Mouse (Mus musculus): Measurements from ENCODE around the gene Rrnad1. TPM values are rescaled to one million over a fixed set of nuclear protein-coding genes. Genes with fewer than 3 reads are reported as not detected.
A peak's percentile ranks its signal among the peaks of the same experiment; 100 is the strongest.

The Rrnad1 gene
- polyA plus RNA-seq, 1 experiment from 2014 or later = 20.0 TPM

DNA sequence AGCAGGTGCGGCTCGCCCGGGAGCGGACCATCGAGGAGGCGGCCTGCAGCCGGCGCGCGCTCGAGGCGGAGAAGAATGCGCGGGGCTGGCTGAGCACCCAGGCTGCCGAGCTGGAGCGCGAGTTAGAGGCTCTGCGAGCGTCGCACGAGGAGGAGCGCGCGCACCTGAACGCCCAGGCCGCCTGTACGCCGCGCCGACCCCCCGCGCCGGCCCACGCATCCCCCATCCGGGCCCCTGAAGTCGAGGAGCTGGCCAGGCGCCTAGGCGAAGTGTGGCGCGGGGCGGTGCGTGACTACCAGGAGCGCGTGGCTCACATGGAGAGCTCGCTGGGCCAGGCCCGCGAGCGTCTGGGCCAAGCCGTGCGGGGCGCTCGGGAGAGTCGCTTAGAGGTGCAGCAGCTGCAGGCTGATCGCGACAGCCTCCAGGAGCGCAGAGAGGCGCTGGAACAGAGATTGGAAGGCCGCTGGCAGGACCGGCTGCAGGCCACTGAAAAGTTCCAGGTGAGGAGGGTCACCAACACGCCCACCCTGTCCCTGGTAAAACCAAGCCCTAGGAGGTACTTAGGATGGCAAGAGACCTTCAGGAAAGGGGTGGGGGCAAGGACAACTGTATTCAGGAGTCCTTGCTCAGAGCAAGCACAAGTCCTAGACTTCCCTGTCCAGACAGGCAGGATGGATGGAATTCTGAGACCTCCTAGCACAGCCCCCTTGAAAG, 41.1 kb upstream of the Rrnad1 start:
- no peak for ATAC-seq (ENCODE audit: insufficient number of reproducible peaks, insufficient read depth, low FRiP score, low read depth)
- Histone ChIP-seq H3K9me3 (ENCODE audit: control insufficient read depth, low read depth, low read length) (no peaks in the 10 kb centered on the region), H3K27ac (ENCODE audit: low read length) (peak overlapping the region; percentile 58; the same call in 1 of the 2 replicates), H3K4me2 (replicated peaks; ENCODE audit: low read depth, low read length) (peak overlapping the region; percentile 93), H3K9ac (replicated peaks; ENCODE audit: low read depth, low read length) (peak overlapping the region; percentile 65), H3K4me3 (ENCODE audit: low read depth, low read length) (peak overlapping the region; percentile 54), H3K36me3 (ENCODE audit: control insufficient read depth, insufficient read depth, low read length) (no peaks in the 10 kb centered on the region; the same call in 1 of the 2 replicates), H3K4me1 (ENCODE audit: control insufficient read depth, insufficient read depth, low read length) (peaks cover 38% of the 10 kb centered on the region), H3K27me3 (ENCODE audit: control insufficient read depth, insufficient read depth, low read length) (no peaks in the 10 kb centered on the region)
- 1% methylated on average over 50 of the region's 60 CpGs for WGBS

GRCm38 (mm10) chr3:87970939-87971488, 40.5 kb upstream of the Rrnad1 start, which contains the start of gene Nes:
Gene Nes (plus strand): TSS chr3:87971078.
- H3K4me1 ChIP-seq (ENCODE audit: control insufficient read depth, insufficient read depth, low read length) = peaks cover 38% of the 10 kb centered on the region
- H3K36me3 ChIP-seq (ENCODE audit: control insufficient read depth, insufficient read depth, low read length) = no peaks in the 10 kb centered on the region; the same call in 1 of the 2 replicates
- H3K4me2 ChIP-seq (replicated peaks; ENCODE audit: low read depth, low read length) = peak within 1 kb of the TSS; percentile 93
- WGBS = under 1% methylated on average over 44 of the region's 44 CpGs
- H3K27me3 ChIP-seq (ENCODE audit: control insufficient read depth, insufficient read depth, low read length) = no peaks in the 10 kb centered on the region
- H3K9ac ChIP-seq (replicated peaks; ENCODE audit: low read depth, low read length) = peak within 1 kb of the TSS; percentile 65
- peak within 1 kb of the TSS; percentile 54 for H3K4me3 ChIP-seq (ENCODE audit: low read depth, low read length)
- peak; percentile 77 for ATAC-seq (ENCODE audit: insufficient number of reproducible peaks, insufficient read depth, low FRiP score, low read depth)
- no peaks in the 10 kb centered on the region for H3K9me3 ChIP-seq (ENCODE audit: control insufficient read depth, low read depth, low read length)
- peak within 1 kb of the TSS; percentile 58; the same call in 1 of the 2 replicates for H3K27ac ChIP-seq (ENCODE audit: low read length)

GRCm38 (mm10) chr3:87970184-87970938, 39.8 kb upstream of the Rrnad1 start:
- WGBS = 1% methylated on average over 21 of the region's 21 CpGs
- no peak overlapping the region for H3K9ac ChIP-seq (replicated peaks; ENCODE audit: low read depth, low read length)
- 0 out of 2 replicates have a peak overlapping the region, but pooled peaks have one; percentile 21 for H3K27ac ChIP-seq (ENCODE audit: low read length)
- no peaks in the 10 kb centered on the region for H3K27me3 ChIP-seq (ENCODE audit: control insufficient read depth, insufficient read depth, low read length)
- peak overlapping the region; percentile 54 for H3K4me3 ChIP-seq (ENCODE audit: low read depth, low read length)
- peaks cover 38% of the 10 kb centered on the region for H3K4me1 ChIP-seq (ENCODE audit: control insufficient read depth, insufficient read depth, low read length)
- no peaks in the 10 kb centered on the region; the same call in 1 of the 2 replicates for H3K36me3 ChIP-seq (ENCODE audit: control insufficient read depth, insufficient read depth, low read length)
- no peak for ATAC-seq (ENCODE audit: insufficient number of reproducible peaks, insufficient read depth, low FRiP score, low read depth)
- peak overlapping the region; percentile 93 for H3K4me2 ChIP-seq (replicated peaks; ENCODE audit: low read depth, low read length)
- no peaks in the 10 kb centered on the region for H3K9me3 ChIP-seq (ENCODE audit: control insufficient read depth, low read depth, low read length)

GRCm38 (mm10) chr3:87960586-87961191, 30.2 kb upstream of the Rrnad1 start:
- H3K4me3 ChIP-seq (ENCODE audit: low read depth, low read length) = peak overlapping the region; percentile 35
- H3K27ac ChIP-seq (ENCODE audit: low read length) = peak overlapping the region; percentile 98
- peak overlapping the region; percentile 66 for H3K4me2 ChIP-seq (replicated peaks; ENCODE audit: low read depth, low read length)
- peak; percentile 97 for ATAC-seq (ENCODE audit: insufficient number of reproducible peaks, insufficient read depth, low FRiP score, low read depth)
- H3K9ac ChIP-seq (replicated peaks; ENCODE audit: low read depth, low read length) = peak overlapping the region; percentile 52
- peaks cover 22% of the 10 kb centered on the region for H3K4me1 ChIP-seq (ENCODE audit: control insufficient read depth, insufficient read depth, low read length)
- WGBS = under 1% methylated on average over 27 of the region's 27 CpGs
- no peaks in the 10 kb centered on the region for H3K9me3 ChIP-seq (ENCODE audit: control insufficient read depth, low read depth, low read length)
- no peaks in the 10 kb centered on the region for H3K36me3 ChIP-seq (ENCODE audit: control insufficient read depth, insufficient read depth, low read length)
- no peaks in the 10 kb centered on the region for H3K27me3 ChIP-seq (ENCODE audit: control insufficient read depth, insufficient read depth, low read length)

GRCm38 (mm10) chr3:87960191-87960585, 29.7 kb upstream of the Rrnad1 start:
- peak overlapping the region; percentile 98 for H3K27ac ChIP-seq (ENCODE audit: low read length)
- no peaks in the 10 kb centered on the region for H3K36me3 ChIP-seq (ENCODE audit: control insufficient read depth, insufficient read depth, low read length)
- no peaks in the 10 kb centered on the region for H3K9me3 ChIP-seq (ENCODE audit: control insufficient read depth, low read depth, low read length)
- H3K27me3 ChIP-seq (ENCODE audit: control insufficient read depth, insufficient read depth, low read length) = no peaks in the 10 kb centered on the region
- peak overlapping the region; percentile 52 for H3K9ac ChIP-seq (replicated peaks; ENCODE audit: low read depth, low read length)
- H3K4me2 ChIP-seq (replicated peaks; ENCODE audit: low read depth, low read length) = peak overlapping the region; percentile 66
- no peak for ATAC-seq (ENCODE audit: insufficient number of reproducible peaks, insufficient read depth, low FRiP score, low read depth)
- 5% methylated on average over 10 of the region's 10 CpGs for WGBS
- peaks cover 22% of the 10 kb centered on the region for H3K4me1 ChIP-seq (ENCODE audit: control insufficient read depth, insufficient read depth, low read length)
- H3K4me3 ChIP-seq (ENCODE audit: low read depth, low read length) = peak overlapping the region; percentile 35

- Histone ChIP-seq H3K9ac (replicated peaks; ENCODE audit: low read depth, low read length) (no peak overlapping the region), H3K27ac (ENCODE audit: low read length) (peak overlapping the region; percentile 98), H3K27me3 (ENCODE audit: control insufficient read depth, insufficient read depth, low read length) (no peaks in the 10 kb centered on the region), H3K4me3 (ENCODE audit: low read depth, low read length) (no peak overlapping the region), H3K4me1 (ENCODE audit: control insufficient read depth, insufficient read depth, low read length) (peaks cover 22% of the 10 kb centered on the region), H3K4me2 (replicated peaks; ENCODE audit: low read depth, low read length) (0 out of 2 replicates have a peak overlapping the region, but pooled peaks have one; percentile 66), H3K36me3 (ENCODE audit: control insufficient read depth, insufficient read depth, low read length) (no peaks in the 10 kb centered on the region), H3K9me3 (ENCODE audit: control insufficient read depth, low read depth, low read length) (no peaks in the 10 kb centered on the region)
- 49% methylated on average over 7 of the region's 7 CpGs for WGBS
- no peak for ATAC-seq (ENCODE audit: insufficient number of reproducible peaks, insufficient read depth, low FRiP score, low read depth)
These were observed 28.9 kb upstream of the Rrnad1 start for GRCm38 (mm10) chr3:87959371-87959770.

- peaks cover 22% of the 10 kb centered on the region for H3K4me1 ChIP-seq (ENCODE audit: control insufficient read depth, insufficient read depth, low read length)
- no peak overlapping the region for H3K4me3 ChIP-seq (ENCODE audit: low read depth, low read length)
- 8% methylated on average over 1 of the region's 1 CpGs for WGBS
- H3K9ac ChIP-seq (replicated peaks; ENCODE audit: low read depth, low read length) = no peak overlapping the region
- H3K27ac ChIP-seq (ENCODE audit: low read length) = peak overlapping the region; percentile 98; the same call in 1 of the 2 replicates
- H3K4me2 ChIP-seq (replicated peaks; ENCODE audit: low read depth, low read length) = no peak overlapping the region
- H3K27me3 ChIP-seq (ENCODE audit: control insufficient read depth, insufficient read depth, low read length) = no peaks in the 10 kb centered on the region
- H3K36me3 ChIP-seq (ENCODE audit: control insufficient read depth, insufficient read depth, low read length) = no peaks in the 10 kb centered on the region
- ATAC-seq (ENCODE audit: insufficient number of reproducible peaks, insufficient read depth, low FRiP score, low read depth) = no peak
- H3K9me3 ChIP-seq (ENCODE audit: control insufficient read depth, low read depth, low read length) = no peaks in the 10 kb centered on the region
These were observed 28.4 kb upstream of the Rrnad1 start for GRCm38 (mm10) chr3:87958967-87959366.

GRCm38 (mm10) chr3:87958476-87958875, 28.0 kb upstream of the Rrnad1 start:
- WGBS = 18% methylated on average over 4 of the region's 4 CpGs
- H3K9me3 ChIP-seq (ENCODE audit: control insufficient read depth, low read depth, low read length) = no peaks in the 10 kb centered on the region
- no peaks in the 10 kb centered on the region for H3K27me3 ChIP-seq (ENCODE audit: control insufficient read depth, insufficient read depth, low read length)
- H3K27ac ChIP-seq (ENCODE audit: low read length) = no peak overlapping the region
- H3K4me3 ChIP-seq (ENCODE audit: low read depth, low read length) = no peak overlapping the region
- H3K4me1 ChIP-seq (ENCODE audit: control insufficient read depth, insufficient read depth, low read length) = peaks cover 22% of the 10 kb centered on the region
- no peak overlapping the region for H3K4me2 ChIP-seq (replicated peaks; ENCODE audit: low read depth, low read length)
- no peaks in the 10 kb centered on the region for H3K36me3 ChIP-seq (ENCODE audit: control insufficient read depth, insufficient read depth, low read length)
- ATAC-seq (ENCODE audit: insufficient number of reproducible peaks, insufficient read depth, low FRiP score, low read depth) = no peak
- no peak overlapping the region for H3K9ac ChIP-seq (replicated peaks; ENCODE audit: low read depth, low read length)

Data from stomach, embryonic 14.5 days (tissue).